Mouse (Mus musculus) cerebellum, adult 2 months (tissue): ENCODE data around the gene Rere.

ENCODE experiments used
- CTCF ChIP-seq: fragments of 200-500 bp; IDR thresholded peaks from 2 replicates; pipeline ENCODE4 v1.5.1; 2011; ENCODE audit warnings: low read depth, mild to moderate bottlenecking, control low read depth, low read length, moderate library complexity, borderline replicate concordance; ENCODE audit not compliant: insufficient read depth
- POLR2A ChIP-seq: fragments of 200-500 bp; IDR thresholded peaks from 2 replicates; pipeline ENCODE4 v1.6.1; 2011; ENCODE audit warnings: low read length, control low read depth, borderline replicate concordance; ENCODE audit not compliant: insufficient read depth

- TF ChIP-seq CTCF (no peak), POLR2A (no peak)
Measured at GRCm38 (mm10) chr4:150250549-150251422, 30.7 kb upstream of the Rere start.
